Mouse (Mus musculus) lung, postnatal 0 days (tissue): Measurements from ENCODE around the gene Lama4.

Experiments
- CTCF ChIP-seq: IDR thresholded peaks from 2 replicates; pipeline ENCODE4 v1.5.1; 2016; ENCODE audit warnings: antibody characterized with exemption, mild to moderate bottlenecking
- EP300 ChIP-seq: IDR thresholded peaks from 2 replicates; pipeline ENCODE4 v1.6.1; 2016; ENCODE audit warnings: antibody characterized with exemption, mild to moderate bottlenecking, control low read depth

GRCm38 (mm10) chr10:39026529-39026928, 61.2 kb downstream of the Lama4 start:
- TF ChIP-seq CTCF (no peak), EP300 (no peak)
